Mouse (Mus musculus) lung, embryonic 14.5 days (tissue): ENCODE results near the gene Col18a1. TPM values are rescaled to one million over a fixed set of nuclear protein-coding genes. Genes with fewer than 3 reads are reported as not detected.

Experiments used
- ATAC-seq: fragments of 200-750 bp; cut with Nextera tagmentation; 2 replicates; pipeline ENCODE4 v1.8.0; 2017; ENCODE audit warnings: mild to moderate bottlenecking, moderate TSS enrichment, moderate library complexity; ENCODE audit not compliant: insufficient read depth
- DNase-seq: peaks from one replicate; pipeline ENCODE4 v3.0.0-alpha.2; 2015
- H3K27ac ChIP-seq: fragments of 300-500 bp; sonication (generic); 2 replicates; pipeline ENCODE4 v1.5.1; 2014; ENCODE audit warnings: low read depth, mild to moderate bottlenecking, moderate library complexity
- H3K27me3 ChIP-seq: fragments of 300-500 bp; sonication (generic); 2 replicates; pipeline ENCODE4 v1.6.1; 2014; ENCODE audit warnings: low read length, control low read depth; ENCODE audit not compliant: insufficient read depth
- H3K36me3 ChIP-seq: fragments of 300-500 bp; sonication (generic); 2 replicates; pipeline ENCODE4 v1.6.1; 2014; ENCODE audit warnings: control low read depth; ENCODE audit not compliant: insufficient read depth
- H3K4me1 ChIP-seq: fragments of 300-500 bp; sonication (generic); 2 replicates; pipeline ENCODE4 v1.6.1; 2014; ENCODE audit warnings: antibody characterized with exemption, control low read depth; ENCODE audit not compliant: insufficient read depth
- H3K4me2 ChIP-seq: fragments of 300-500 bp; sonication (generic); 2 replicates; pipeline ENCODE4 v1.6.1; 2014; ENCODE audit warnings: mild to moderate bottlenecking
- H3K4me3 ChIP-seq: fragments of 300-500 bp; sonication (generic); 2 replicates; pipeline ENCODE4 v1.5.1; 2014; ENCODE audit warnings: low read depth, low read length
- H3K9ac ChIP-seq: fragments of 300-500 bp; sonication (generic); 2 replicates; pipeline ENCODE4 v1.6.1; 2014
- H3K9me3 ChIP-seq: fragments of 300-500 bp; sonication (generic); 2 replicates; pipeline ENCODE4 v1.6.1; 2016; ENCODE audit warnings: low read depth, low read length, control low read depth
- CTCF ChIP-seq: IDR thresholded peaks from 2 replicates; pipeline ENCODE4 v1.5.1; 2016; ENCODE audit warnings: antibody characterized with exemption, low read depth
- WGBS: fragments of 180-500 bp; shearing (Covaris S2); extraction: QIAGEN DNeasy Blood & Tissue Kit; methylation state at CpG from one replicate; pipeline ENCODE4 v1.1.7; 2014; 5-methylcytosine and 5-hydroxymethylcytosine counted together
- polyA plus RNA-seq: library from polyadenylated mRNA; unstranded; fragments of >200 nt; fragmentation: Nextera tagmentation; extraction: Ambion mirVana; gene quantifications from 2 replicates; pipeline ENCODE4 v1.2.1, GENCODE M21; 2014

Col18a1 gene
- polyA plus RNA-seq, 1 experiment from 2014 or later = 217 TPM

DNA sequence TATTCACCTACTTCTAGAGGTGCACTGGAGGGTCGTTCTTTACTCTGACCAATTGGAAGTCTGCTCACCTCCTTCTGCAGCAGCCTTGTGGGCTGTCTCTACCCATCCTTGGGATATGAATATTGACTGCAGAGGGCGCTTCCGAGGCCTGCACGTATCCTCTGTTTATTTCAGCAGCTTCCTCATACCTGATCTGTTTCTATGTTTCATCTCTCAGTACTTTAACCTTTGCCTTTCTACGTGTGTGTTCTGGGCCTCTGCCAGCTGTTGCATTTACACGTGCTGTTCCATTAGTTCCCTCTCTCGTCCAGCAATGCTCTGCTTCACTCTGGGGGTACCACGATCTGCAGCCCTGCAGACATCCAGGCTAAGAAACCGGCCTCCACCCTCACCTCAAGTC, 148.7 kb downstream of the Col18a1 start:
- no peaks in the 10 kb centered on the region for H3K4me1 ChIP-seq
- TF ChIP-seq CTCF = no peak
- H3K27ac ChIP-seq = no peak overlapping the region
- no peak overlapping the region for H3K4me3 ChIP-seq
- H3K9me3 ChIP-seq = no peaks in the 10 kb centered on the region
- 45% methylated on average over 9 of the region's 9 CpGs for WGBS
- H3K9ac ChIP-seq = no peak overlapping the region
- H3K36me3 ChIP-seq = no peaks in the 10 kb centered on the region
- H3K4me2 ChIP-seq = no peak overlapping the region
- DNase-seq (no peak), ATAC-seq (no peak)
- no peaks in the 10 kb centered on the region for H3K27me3 ChIP-seq

DNA sequence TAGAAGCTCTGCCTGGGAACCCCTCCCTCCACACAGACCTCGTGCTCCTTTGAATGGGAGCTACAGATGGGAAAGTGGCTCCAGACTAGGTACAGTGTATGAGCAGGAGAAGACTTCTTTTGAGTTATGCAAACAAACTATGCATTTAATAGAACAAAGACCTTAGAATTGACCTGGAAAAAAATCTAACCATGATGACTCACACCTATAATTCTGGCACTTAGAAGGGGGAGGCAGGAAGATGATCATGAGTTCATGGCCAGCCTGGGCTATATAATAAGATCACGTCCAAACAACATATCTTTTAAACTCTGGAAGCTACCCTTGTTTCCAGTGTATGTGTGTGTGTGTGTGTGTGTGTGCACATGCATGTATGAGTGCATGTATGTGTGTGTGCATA, 149.3 kb downstream of the Col18a1 start:
- TF ChIP-seq CTCF = no peak
- Histone ChIP-seq H3K9me3 (no peaks in the 10 kb centered on the region), H3K4me2 (no peak overlapping the region), H3K4me3 (no peak overlapping the region), H3K27me3 (no peaks in the 10 kb centered on the region), H3K4me1 (no peaks in the 10 kb centered on the region), H3K9ac (no peak overlapping the region), H3K36me3 (no peaks in the 10 kb centered on the region), H3K27ac (no peak overlapping the region)
- ATAC-seq (no peak), DNase-seq (no peak)
- WGBS = 67% methylated on average over 2 of the region's 2 CpGs

DNA sequence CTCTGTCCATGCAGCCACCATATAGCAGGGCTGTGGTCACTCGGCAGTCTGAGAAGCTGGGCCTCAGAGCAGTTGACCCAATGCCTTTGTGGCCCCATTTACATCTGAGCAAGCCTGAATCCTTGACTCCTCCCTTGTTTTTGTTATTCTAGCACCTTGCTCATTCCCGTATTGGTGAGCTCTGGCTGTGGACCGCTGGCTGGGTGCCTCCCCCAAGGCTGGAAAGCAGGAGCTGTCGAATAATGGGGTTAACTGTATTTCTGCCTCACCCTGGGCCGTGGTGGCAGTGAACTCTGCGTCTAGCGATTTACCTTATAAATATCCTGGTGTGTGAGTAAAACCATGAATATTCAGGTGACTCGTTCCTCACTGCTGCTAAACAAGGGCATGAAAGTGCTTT, 149.8 kb downstream of the Col18a1 start:
- ATAC-seq = no peak
- no peaks in the 10 kb centered on the region for H3K9me3 ChIP-seq
- no peak overlapping the region for H3K4me3 ChIP-seq
- H3K9ac ChIP-seq = no peak overlapping the region
- DNase-seq = no peak
- TF ChIP-seq CTCF = no peak
- H3K4me2 ChIP-seq = no peak overlapping the region
- H3K4me1 ChIP-seq = no peaks in the 10 kb centered on the region
- WGBS = 50% methylated on average over 8 of the region's 8 CpGs
- no peaks in the 10 kb centered on the region for H3K36me3 ChIP-seq
- H3K27ac ChIP-seq = no peak overlapping the region
- no peaks in the 10 kb centered on the region for H3K27me3 ChIP-seq

DNA sequence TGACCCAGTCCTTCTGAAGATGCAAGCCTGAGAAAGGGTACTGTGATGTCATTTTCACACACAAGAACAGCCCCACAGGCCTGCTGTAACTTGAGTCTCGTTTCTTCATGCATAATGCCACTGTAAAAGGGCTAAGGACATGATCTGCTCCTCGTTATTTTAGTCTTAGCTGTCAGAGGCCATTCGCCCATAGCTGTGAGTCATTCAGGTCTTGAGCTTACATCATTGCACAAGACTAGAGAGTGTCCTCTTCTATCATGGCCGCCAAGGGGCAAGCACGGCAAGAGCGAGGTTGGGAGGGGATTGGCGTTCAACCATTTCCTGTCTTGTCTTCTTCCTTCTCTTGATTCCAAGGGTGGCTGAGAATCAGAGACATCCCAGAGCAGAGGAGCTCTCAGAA, 150.3 kb downstream of the Col18a1 start:
- H3K9me3 ChIP-seq = no peaks in the 10 kb centered on the region
- no peak overlapping the region for H3K4me2 ChIP-seq
- H3K36me3 ChIP-seq = no peaks in the 10 kb centered on the region
- DNase-seq = no peak
- H3K4me1 ChIP-seq = no peaks in the 10 kb centered on the region
- H3K27me3 ChIP-seq = no peaks in the 10 kb centered on the region
- H3K4me3 ChIP-seq = no peak overlapping the region
- WGBS = 81% methylated on average over 7 of the region's 7 CpGs
- no peak overlapping the region for H3K9ac ChIP-seq
- no peak overlapping the region for H3K27ac ChIP-seq
- TF ChIP-seq CTCF = no peak
- ATAC-seq = no peak

DNA sequence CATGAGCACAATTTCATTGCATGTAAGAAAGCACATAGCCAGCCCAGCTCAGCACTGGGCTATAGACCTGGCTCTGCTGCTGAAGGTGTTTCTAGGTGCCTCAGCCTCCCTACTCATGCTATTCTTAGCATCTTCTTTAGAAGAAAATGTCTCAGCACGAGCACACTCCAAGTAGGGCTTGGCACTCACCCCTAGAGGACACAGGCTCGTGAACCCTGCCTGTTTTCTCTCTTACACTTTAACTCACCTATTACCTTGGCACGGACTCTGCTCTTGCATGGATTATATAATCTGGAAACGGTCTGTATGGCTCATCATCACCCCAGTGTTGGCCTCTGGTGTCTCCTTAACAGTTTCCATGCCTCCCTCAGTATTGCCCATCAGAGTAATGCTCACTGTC, 154.7 kb downstream of the Col18a1 start:
- no peaks in the 10 kb centered on the region for H3K9me3 ChIP-seq
- 79% methylated on average over 4 of the region's 4 CpGs for WGBS
- H3K27me3 ChIP-seq = no peaks in the 10 kb centered on the region
- no peak overlapping the region for H3K9ac ChIP-seq
- no peak overlapping the region for H3K4me2 ChIP-seq
- ATAC-seq (no peak), DNase-seq (no peak)
- no peak overlapping the region for H3K27ac ChIP-seq
- TF ChIP-seq CTCF = no peak
- no peak overlapping the region for H3K4me3 ChIP-seq
- H3K36me3 ChIP-seq = no peaks in the 10 kb centered on the region
- peaks cover 8% of the 10 kb centered on the region; the same call in 1 of the 2 replicates for H3K4me1 ChIP-seq

DNA sequence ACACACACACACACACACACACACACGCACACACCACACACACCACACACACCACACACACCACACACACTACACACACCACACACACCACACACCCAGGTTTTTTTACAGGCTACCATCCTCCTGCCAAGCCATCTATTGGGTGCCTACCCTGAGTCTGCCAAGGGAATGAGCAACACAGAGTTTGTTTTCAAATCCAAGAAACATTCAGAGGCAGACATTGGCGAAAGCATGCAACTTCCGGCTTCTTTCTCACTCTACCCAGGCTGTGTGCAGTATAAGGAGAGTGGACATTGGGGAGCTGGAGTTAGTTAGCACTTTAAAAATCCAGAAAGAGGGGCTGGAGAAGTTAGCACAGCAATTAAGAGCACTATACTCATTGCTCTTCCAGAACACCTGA, 157.7 kb downstream of the Col18a1 start:
- DNase-seq (no peak), ATAC-seq (no peak)
- Histone ChIP-seq H3K4me3 (no peak overlapping the region), H3K36me3 (no peaks in the 10 kb centered on the region), H3K4me2 (no peak overlapping the region), H3K27me3 (no peaks in the 10 kb centered on the region), H3K9ac (no peak overlapping the region), H3K9me3 (no peaks in the 10 kb centered on the region), H3K4me1 (peaks cover 8% of the 10 kb centered on the region; the same call in 1 of the 2 replicates), H3K27ac (no peak overlapping the region)
- 79% methylated on average over 3 of the region's 3 CpGs for WGBS
- no peak for TF ChIP-seq CTCF

DNA sequence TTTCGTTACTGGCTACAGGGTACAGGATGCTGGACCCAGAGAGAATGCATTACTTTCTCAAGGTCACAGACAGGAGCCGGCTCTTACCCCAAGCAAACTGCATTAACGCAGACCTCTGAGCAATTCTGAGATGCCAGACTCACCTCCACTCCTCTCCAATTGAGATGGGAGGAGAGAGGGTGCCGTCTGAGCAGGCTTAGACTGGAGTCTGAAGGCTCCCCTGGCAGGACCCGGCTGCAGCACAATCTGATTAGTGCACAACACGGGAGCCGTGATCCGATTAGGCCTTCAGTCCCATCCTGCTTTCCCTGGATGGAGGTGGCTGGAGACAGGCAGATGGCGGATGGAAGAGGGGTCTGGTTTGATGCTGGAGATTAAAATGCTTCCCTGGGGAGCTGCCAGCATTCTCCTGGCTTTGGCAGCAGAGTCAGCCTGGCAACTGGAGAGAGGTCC, 158.2 kb downstream of the Col18a1 start:
- 23% methylated on average over 9 of the region's 9 CpGs for WGBS
- Histone ChIP-seq H3K4me3 (no peak overlapping the region), H3K9me3 (no peaks in the 10 kb centered on the region), H3K9ac (no peak overlapping the region), H3K27ac (no peak overlapping the region), H3K4me1 (peaks cover 8% of the 10 kb centered on the region; the same call in 1 of the 2 replicates), H3K4me2 (no peak overlapping the region), H3K36me3 (no peaks in the 10 kb centered on the region), H3K27me3 (no peaks in the 10 kb centered on the region)
- TF ChIP-seq CTCF = no peak
- ATAC-seq (0 out of 2 replicates have a peak, but pooled peaks have one; percentile 35), DNase-seq (peak; percentile 25)
